Mouse (Mus musculus): ENCODE measurements around the gene Efcab2. TPM values are rescaled to one million over a fixed set of nuclear protein-coding genes. Genes with fewer than 3 reads are reported as not detected.
A peak's percentile ranks its signal among the peaks of the same experiment; 100 is the strongest.

Efcab2 gene
- polyA plus RNA-seq (2016; fragmentation: Nextera tagmentation; extraction: Ambion mirVana) = 7.4 and 8.3 TPM in 2 replicates

- Histone ChIP-seq H3K4me3 (peak within 1 kb of the TSS; percentile 66), H3K27ac (peak within 1 kb of the TSS; percentile 100), H3K9ac (peak within 1 kb of the TSS; percentile 93), H3K27me3 (replicated peaks) (no peaks in the 10 kb centered on the region), H3K4me2 (replicated peaks) (peak within 1 kb of the TSS; percentile 67), H3K9me3 (no peaks in the 10 kb centered on the region), H3K36me3 (no peaks in the 10 kb centered on the region), H3K4me1 (no peaks in the 10 kb centered on the region)
- WGBS = under 1% methylated on average over 70 of the region's 70 CpGs
- peak; percentile 98 for ATAC-seq (ENCODE audit: low FRiP score, low read depth)
These were observed at the start of gene Efcab2 for GRCm38 (mm10) chr1:178405951-178406711. Efcab2 (plus strand) TSS chr1:178406085.

GRCm38 (mm10) chr1:178357776-178358710 lies 47.8 kb upstream of the Efcab2 start:
- ATAC-seq (ENCODE audit: low FRiP score, low read depth) = no peak
- H3K36me3 ChIP-seq = no peaks in the 10 kb centered on the region
- no peak overlapping the region for H3K9ac ChIP-seq
- WGBS = 68% methylated on average over 12 of the region's 12 CpGs
- no peak overlapping the region for H3K27ac ChIP-seq
- no peak overlapping the region for H3K4me2 ChIP-seq (replicated peaks)
- no peaks in the 10 kb centered on the region for H3K27me3 ChIP-seq (replicated peaks)
- no peak overlapping the region for H3K4me3 ChIP-seq
- H3K4me1 ChIP-seq = no peaks in the 10 kb centered on the region
- H3K9me3 ChIP-seq = no peaks in the 10 kb centered on the region

- Histone ChIP-seq H3K4me1 (no peaks in the 10 kb centered on the region), H3K9me3 (no peaks in the 10 kb centered on the region), H3K4me2 (replicated peaks) (no peak overlapping the region), H3K4me3 (no peak overlapping the region), H3K27ac (no peak overlapping the region), H3K9ac (no peak overlapping the region), H3K27me3 (replicated peaks) (no peaks in the 10 kb centered on the region), H3K36me3 (no peaks in the 10 kb centered on the region)
- WGBS = 87% methylated on average over 11 of the region's 11 CpGs
- ATAC-seq (ENCODE audit: low FRiP score, low read depth) = no peak
These were observed 45.6 kb upstream of the Efcab2 start for GRCm38 (mm10) chr1:178360264-178360663.

GRCm38 (mm10) chr1:178360702-178361101 lies 45.2 kb upstream of the Efcab2 start:
- no peak overlapping the region for H3K9ac ChIP-seq
- no peaks in the 10 kb centered on the region for H3K27me3 ChIP-seq (replicated peaks)
- H3K4me1 ChIP-seq = no peaks in the 10 kb centered on the region
- H3K4me2 ChIP-seq (replicated peaks) = no peak overlapping the region
- WGBS = 67% methylated on average over 2 of the region's 2 CpGs
- no peaks in the 10 kb centered on the region for H3K9me3 ChIP-seq
- H3K27ac ChIP-seq = no peak overlapping the region
- no peak overlapping the region for H3K4me3 ChIP-seq
- no peaks in the 10 kb centered on the region for H3K36me3 ChIP-seq
- no peak for ATAC-seq (ENCODE audit: low FRiP score, low read depth)

GRCm38 (mm10) chr1:178365171-178365570 lies 40.7 kb upstream of the Efcab2 start:
- Histone ChIP-seq H3K36me3 (no peaks in the 10 kb centered on the region), H3K9ac (no peak overlapping the region), H3K27me3 (replicated peaks) (no peaks in the 10 kb centered on the region), H3K4me1 (peaks cover 4% of the 10 kb centered on the region; the same call in 1 of the 2 replicates), H3K4me3 (no peak overlapping the region), H3K27ac (no peak overlapping the region), H3K4me2 (replicated peaks) (no peak overlapping the region), H3K9me3 (no peaks in the 10 kb centered on the region)
- ATAC-seq (ENCODE audit: low FRiP score, low read depth) = no peak
- 92% methylated on average over 6 of the region's 6 CpGs for WGBS

- Histone ChIP-seq H3K27me3 (replicated peaks) (no peaks in the 10 kb centered on the region), H3K4me2 (replicated peaks) (peak overlapping the region; percentile 76; the same call in 1 of the 2 replicates), H3K9me3 (no peaks in the 10 kb centered on the region), H3K36me3 (no peaks in the 10 kb centered on the region), H3K4me3 (no peak overlapping the region), H3K4me1 (peaks cover 4% of the 10 kb centered on the region; the same call in 1 of the 2 replicates), H3K27ac (no peak overlapping the region), H3K9ac (no peak overlapping the region)
- 83% methylated on average over 6 of the region's 6 CpGs for WGBS
- no peak for ATAC-seq (ENCODE audit: low FRiP score, low read depth)
These were observed 37.8 kb upstream of the Efcab2 start for GRCm38 (mm10) chr1:178368121-178368520.

- Histone ChIP-seq H3K9ac (peak overlapping the region; percentile 64), H3K4me2 (replicated peaks) (peak overlapping the region; percentile 76), H3K4me1 (peaks cover 4% of the 10 kb centered on the region; the same call in 1 of the 2 replicates), H3K36me3 (no peaks in the 10 kb centered on the region), H3K27me3 (replicated peaks) (no peaks in the 10 kb centered on the region), H3K9me3 (no peaks in the 10 kb centered on the region), H3K4me3 (peak overlapping the region; percentile 42), H3K27ac (peak overlapping the region; percentile 54; the same call in 1 of the 2 replicates)
- ATAC-seq (ENCODE audit: low FRiP score, low read depth) = peak; percentile 95
- WGBS = 3% methylated on average over 36 of the region's 36 CpGs
These were observed 37.2 kb upstream of the Efcab2 start for GRCm38 (mm10) chr1:178368548-178369271.

GRCm38 (mm10) chr1:178369272-178369651 lies 36.6 kb upstream of the Efcab2 start:
- Histone ChIP-seq H3K9ac (peak overlapping the region; percentile 64), H3K4me3 (peak overlapping the region; percentile 42), H3K27ac (peak overlapping the region; percentile 54; the same call in 1 of the 2 replicates), H3K4me1 (peaks cover 4% of the 10 kb centered on the region; the same call in 1 of the 2 replicates), H3K9me3 (no peaks in the 10 kb centered on the region), H3K36me3 (no peaks in the 10 kb centered on the region), H3K4me2 (replicated peaks) (peak overlapping the region; percentile 76), H3K27me3 (replicated peaks) (no peaks in the 10 kb centered on the region)
- peak; percentile 89 for ATAC-seq (ENCODE audit: low FRiP score, low read depth)
- WGBS = 4% methylated on average over 11 of the region's 11 CpGs

GRCm38 (mm10) chr1:178372681-178373080 lies 33.2 kb upstream of the Efcab2 start:
- no peak overlapping the region for H3K4me2 ChIP-seq (replicated peaks)
- H3K9me3 ChIP-seq = no peaks in the 10 kb centered on the region
- peaks cover 4% of the 10 kb centered on the region; the same call in 1 of the 2 replicates for H3K4me1 ChIP-seq
- H3K4me3 ChIP-seq = no peak overlapping the region
- no peaks in the 10 kb centered on the region for H3K27me3 ChIP-seq (replicated peaks)
- ATAC-seq (ENCODE audit: low FRiP score, low read depth) = no peak
- WGBS = 91% methylated on average over 4 of the region's 4 CpGs
- H3K9ac ChIP-seq = no peak overlapping the region
- no peaks in the 10 kb centered on the region for H3K36me3 ChIP-seq
- H3K27ac ChIP-seq = no peak overlapping the region

GRCm38 (mm10) chr1:178375381-178375780 lies 30.5 kb upstream of the Efcab2 start:
- H3K27me3 ChIP-seq (replicated peaks) = no peaks in the 10 kb centered on the region
- no peaks in the 10 kb centered on the region for H3K4me1 ChIP-seq
- H3K4me3 ChIP-seq = no peak overlapping the region
- H3K9ac ChIP-seq = no peak overlapping the region
- no peak overlapping the region for H3K27ac ChIP-seq
- no peak for ATAC-seq (ENCODE audit: low FRiP score, low read depth)
- no peak overlapping the region for H3K4me2 ChIP-seq (replicated peaks)
- no peaks in the 10 kb centered on the region for H3K36me3 ChIP-seq
- no peaks in the 10 kb centered on the region for H3K9me3 ChIP-seq

GRCm38 (mm10) chr1:178376061-178376460 lies 29.8 kb upstream of the Efcab2 start:
- H3K9me3 ChIP-seq = no peaks in the 10 kb centered on the region
- H3K27me3 ChIP-seq (replicated peaks) = no peaks in the 10 kb centered on the region
- no peak overlapping the region for H3K4me2 ChIP-seq (replicated peaks)
- no peaks in the 10 kb centered on the region for H3K36me3 ChIP-seq
- H3K9ac ChIP-seq = no peak overlapping the region
- H3K27ac ChIP-seq = no peak overlapping the region
- 89% methylated on average over 2 of the region's 2 CpGs for WGBS
- H3K4me3 ChIP-seq = no peak overlapping the region
- H3K4me1 ChIP-seq = no peaks in the 10 kb centered on the region
- no peak for ATAC-seq (ENCODE audit: low FRiP score, low read depth)

All from neural tube, embryonic 12.5 days (tissue).